Mouse (Mus musculus): Measurements from ENCODE around the gene Rpain. TPM values are rescaled to one million over a fixed set of nuclear protein-coding genes. Genes with fewer than 3 reads are reported as not detected.

Gene Rpain
- polyA plus RNA-seq, 1 experiment from 2014 or later, result 68.6 TPM

- Histone ChIP-seq H3K36me3 (ENCODE audit: control insufficient read depth, insufficient read depth, low read length) (peaks cover 8% of the 10 kb centered on the region; the same call in 1 of the 2 replicates), H3K4me3 (ENCODE audit: low read depth, low read length) (no peak overlapping the region), H3K4me1 (ENCODE audit: control insufficient read depth, insufficient read depth, low read length) (peaks cover 3% of the 10 kb centered on the region; the same call in 1 of the 2 replicates), H3K27me3 (ENCODE audit: control insufficient read depth, insufficient read depth, low read length) (no peaks in the 10 kb centered on the region), H3K4me2 (ENCODE audit: low read depth) (no peak overlapping the region), H3K27ac (ENCODE audit: low read depth, low read length) (no peak overlapping the region), H3K9ac (ENCODE audit: low read length) (no peak overlapping the region), H3K9me3 (ENCODE audit: control insufficient read depth, low read length) (no peaks in the 10 kb centered on the region)
- WGBS, result 91% methylated on average over 7 of the region's 7 CpGs
- no peak for DNase-seq (ENCODE audit: low spot score)
- ATAC-seq (ENCODE audit: insufficient read depth, low FRiP score, low TSS enrichment), result no peak
These were observed 37.8 kb downstream of the Rpain start for GRCm38 (mm10) chr11:71007831-71008230.

GRCm38 (mm10) chr11:71008321-71008720, 38.3 kb downstream of the Rpain start:
- Histone ChIP-seq H3K4me1 (ENCODE audit: control insufficient read depth, insufficient read depth, low read length) (no peaks in the 10 kb centered on the region; the same call in 1 of the 2 replicates), H3K4me2 (ENCODE audit: low read depth) (no peak overlapping the region), H3K9ac (ENCODE audit: low read length) (no peak overlapping the region), H3K4me3 (ENCODE audit: low read depth, low read length) (no peak overlapping the region), H3K27me3 (ENCODE audit: control insufficient read depth, insufficient read depth, low read length) (no peaks in the 10 kb centered on the region), H3K27ac (ENCODE audit: low read depth, low read length) (no peak overlapping the region), H3K9me3 (ENCODE audit: control insufficient read depth, low read length) (no peaks in the 10 kb centered on the region), H3K36me3 (ENCODE audit: control insufficient read depth, insufficient read depth, low read length) (peaks cover 8% of the 10 kb centered on the region; the same call in 1 of the 2 replicates)
- ATAC-seq (ENCODE audit: insufficient read depth, low FRiP score, low TSS enrichment), result no peak
- WGBS, result 93% methylated on average over 3 of the region's 3 CpGs
- no peak for DNase-seq (ENCODE audit: low spot score)

- H3K4me1 ChIP-seq (ENCODE audit: control insufficient read depth, insufficient read depth, low read length), result no peaks in the 10 kb centered on the region
- H3K27me3 ChIP-seq (ENCODE audit: control insufficient read depth, insufficient read depth, low read length), result no peaks in the 10 kb centered on the region
- peaks cover 8% of the 10 kb centered on the region; the same call in 1 of the 2 replicates for H3K36me3 ChIP-seq (ENCODE audit: control insufficient read depth, insufficient read depth, low read length)
- H3K4me3 ChIP-seq (ENCODE audit: low read depth, low read length), result no peak overlapping the region
- H3K4me2 ChIP-seq (ENCODE audit: low read depth), result no peak overlapping the region
- DNase-seq (ENCODE audit: low spot score) (no peak), ATAC-seq (ENCODE audit: insufficient read depth, low FRiP score, low TSS enrichment) (no peak)
- no peak overlapping the region for H3K27ac ChIP-seq (ENCODE audit: low read depth, low read length)
- WGBS, result 94% methylated on average over 7 of the region's 7 CpGs
- no peak overlapping the region for H3K9ac ChIP-seq (ENCODE audit: low read length)
- H3K9me3 ChIP-seq (ENCODE audit: control insufficient read depth, low read length), result no peaks in the 10 kb centered on the region
These were observed 42.7 kb downstream of the Rpain start for GRCm38 (mm10) chr11:71012743-71013142.

GRCm38 (mm10) chr11:71017051-71017450, 47.0 kb downstream of the Rpain start:
- H3K27me3 ChIP-seq (ENCODE audit: control insufficient read depth, insufficient read depth, low read length), result no peaks in the 10 kb centered on the region
- H3K27ac ChIP-seq (ENCODE audit: low read depth, low read length), result no peak overlapping the region
- ATAC-seq (ENCODE audit: insufficient read depth, low FRiP score, low TSS enrichment), result no peak
- no peak overlapping the region for H3K9ac ChIP-seq (ENCODE audit: low read length)
- H3K4me3 ChIP-seq (ENCODE audit: low read depth, low read length), result no peak overlapping the region
- no peak for DNase-seq (ENCODE audit: low spot score)
- peaks cover 9% of the 10 kb centered on the region; the same call in 1 of the 2 replicates for H3K4me1 ChIP-seq (ENCODE audit: control insufficient read depth, insufficient read depth, low read length)
- no peak overlapping the region for H3K4me2 ChIP-seq (ENCODE audit: low read depth)
- H3K9me3 ChIP-seq (ENCODE audit: control insufficient read depth, low read length), result no peaks in the 10 kb centered on the region
- H3K36me3 ChIP-seq (ENCODE audit: control insufficient read depth, insufficient read depth, low read length), result peaks cover 2% of the 10 kb centered on the region; the same call in 1 of the 2 replicates
- 90% methylated on average over 1 of the region's 1 CpGs for WGBS

GRCm38 (mm10) chr11:71018416-71019200, 48.6 kb downstream of the Rpain start:
- 0 out of 2 replicates have a peak overlapping the region, but pooled peaks have one; percentile 68 for H3K27ac ChIP-seq (ENCODE audit: low read depth, low read length)
- peak overlapping the region; percentile 50 for H3K4me2 ChIP-seq (ENCODE audit: low read depth)
- WGBS, result 6% methylated on average over 28 of the region's 28 CpGs
- H3K27me3 ChIP-seq (ENCODE audit: control insufficient read depth, insufficient read depth, low read length), result no peaks in the 10 kb centered on the region
- peaks cover 9% of the 10 kb centered on the region; the same call in 1 of the 2 replicates for H3K4me1 ChIP-seq (ENCODE audit: control insufficient read depth, insufficient read depth, low read length)
- H3K9ac ChIP-seq (ENCODE audit: low read length), result peak overlapping the region; percentile 93
- peaks cover 2% of the 10 kb centered on the region; the same call in 1 of the 2 replicates for H3K36me3 ChIP-seq (ENCODE audit: control insufficient read depth, insufficient read depth, low read length)
- ATAC-seq (ENCODE audit: insufficient read depth, low FRiP score, low TSS enrichment), result peak; percentile 29
- no peaks in the 10 kb centered on the region for H3K9me3 ChIP-seq (ENCODE audit: control insufficient read depth, low read length)
- no peak for DNase-seq (ENCODE audit: low spot score)
- H3K4me3 ChIP-seq (ENCODE audit: low read depth, low read length), result peak overlapping the region; percentile 78

GRCm38 (mm10) chr11:71019201-71020068, 49.4 kb downstream of the Rpain start, which contains the start of the genes Mis12 and Derl2:
Gene Mis12 (plus strand): TSS chr11:71019611.
Gene Derl2 (minus strand): TSS chr11:71019841.
- peaks cover 9% of the 10 kb centered on the region; the same call in 1 of the 2 replicates for H3K4me1 ChIP-seq (ENCODE audit: control insufficient read depth, insufficient read depth, low read length)
- H3K9me3 ChIP-seq (ENCODE audit: control insufficient read depth, low read length), result no peaks in the 10 kb centered on the region
- DNase-seq (ENCODE audit: low spot score), result peak; percentile 99
- peak within 1 kb of the TSS; percentile 74 for H3K4me2 ChIP-seq (ENCODE audit: low read depth)
- H3K9ac ChIP-seq (ENCODE audit: low read length), result peak within 1 kb of the TSS; percentile 93
- peaks cover 3% of the 10 kb centered on the region; the same call in 1 of the 2 replicates for H3K36me3 ChIP-seq (ENCODE audit: control insufficient read depth, insufficient read depth, low read length)
- H3K27me3 ChIP-seq (ENCODE audit: control insufficient read depth, insufficient read depth, low read length), result no peaks in the 10 kb centered on the region
- peak within 1 kb of the TSS; percentile 81 for H3K27ac ChIP-seq (ENCODE audit: low read depth, low read length)
- ATAC-seq (ENCODE audit: insufficient read depth, low FRiP score, low TSS enrichment), result peak; percentile 100
- peak within 1 kb of the TSS; percentile 78 for H3K4me3 ChIP-seq (ENCODE audit: low read depth, low read length)
- under 1% methylated on average over 71 of the region's 71 CpGs for WGBS

Other genes starting within 250 kb of the Rpain start
- 9.9 and 10.6 TPM in 2 replicates for gene Zfp3, start 206.0 kb upstream of the Rpain start, polyA plus RNA-seq (2014; fragmentation: Nextera tagmentation; extraction: Ambion mirVana)
- gene Scimp, start 157.6 kb upstream of the Rpain start, polyA plus RNA-seq (2014; fragmentation: Nextera tagmentation; extraction: Ambion mirVana), result 0.29 TPM in 1 of 2 replicates, not detected in the other
- gene Rabep1, start 125.4 kb upstream of the Rpain start, polyA plus RNA-seq (2014; fragmentation: Nextera tagmentation; extraction: Ambion mirVana), result 39.3 and 40.7 TPM in 2 replicates
- 182 and 188 TPM in 2 replicates for gene Nup88, start 240 bp upstream of the Rpain start, polyA plus RNA-seq (2014; fragmentation: Nextera tagmentation; extraction: Ambion mirVana)
- 247 and 255 TPM in 2 replicates for gene C1qbp, start 12.8 kb downstream of the Rpain start, polyA plus RNA-seq (2014; fragmentation: Nextera tagmentation; extraction: Ambion mirVana)
- 21.8 and 22.2 TPM in 2 replicates for gene Dhx33, start 34.2 kb downstream of the Rpain start, polyA plus RNA-seq (2014; fragmentation: Nextera tagmentation; extraction: Ambion mirVana)
- gene Mis12, start 49.4 kb downstream of the Rpain start, polyA plus RNA-seq (2014; fragmentation: Nextera tagmentation; extraction: Ambion mirVana), result 44.8 and 51.8 TPM in 2 replicates
- gene Derl2, start 49.6 kb downstream of the Rpain start, polyA plus RNA-seq (2014; fragmentation: Nextera tagmentation; extraction: Ambion mirVana), result 37.8 and 42.3 TPM in 2 replicates
- 101 and 105 TPM in 2 replicates for gene 6330403K07Rik, start 63.3 kb downstream of the Rpain start, polyA plus RNA-seq (2014; fragmentation: Nextera tagmentation; extraction: Ambion mirVana)
- gene Nlrp1a, start 174.5 kb downstream of the Rpain start, polyA plus RNA-seq (2014; fragmentation: Nextera tagmentation; extraction: Ambion mirVana), result not detected in 2 replicates

Measured in neural tube, embryonic 11.5 days (tissue).